Mouse (Mus musculus) frontal cortex, postnatal 25 days (tissue): ENCODE measurements around the gene Mllt3.
"Not testable (repeated sequence)": the region's sequence is repeated elsewhere in the genome, so short reads cannot be mapped to it uniquely, and the experiment has no call there.

Source experiments
- DNase-seq, 2 experiments: peaks; one replicate each; pipeline ENCODE4 v3.0.0; 2022; ENCODE audit warnings: low spot score in 2 of 2

Mllt3 gene

GRCm38 (mm10) chr4:88012774-88013173 is 20.4 kb downstream of the Mllt3 start:
- no peak for DNase-seq

DNA sequence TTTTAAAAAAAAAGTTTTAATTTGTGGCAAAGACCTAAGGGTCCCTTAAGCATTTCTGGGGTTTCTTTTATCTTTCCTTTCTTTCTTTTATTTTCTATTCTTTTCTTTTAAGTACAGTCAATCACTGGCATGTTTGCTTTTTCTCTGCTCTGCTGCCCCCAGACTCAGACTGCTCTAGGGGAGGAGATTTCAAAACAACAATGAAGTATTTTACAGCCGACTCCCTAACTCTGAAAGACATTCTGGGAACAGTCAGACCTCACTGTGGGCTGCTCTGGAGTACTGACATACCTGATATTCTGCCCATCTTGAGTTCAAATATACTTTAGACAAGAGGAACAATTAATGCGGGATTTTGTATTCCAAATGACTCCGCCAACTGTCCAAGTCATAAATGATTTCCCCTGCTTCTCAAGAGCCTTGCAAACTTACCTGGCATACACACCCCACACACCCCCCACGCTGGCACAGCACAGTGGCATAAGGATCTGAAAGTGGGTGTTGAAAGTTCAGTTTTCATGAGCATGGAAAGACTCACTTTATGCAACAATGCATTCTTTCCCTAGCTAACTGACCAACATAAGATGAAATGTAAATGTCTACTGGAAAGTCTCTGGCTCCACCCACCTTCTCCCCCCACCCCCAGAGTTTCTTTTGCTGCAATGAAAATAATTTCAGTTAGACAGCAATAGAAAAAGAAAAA is 21.1 kb downstream of the Mllt3 start:
- no peak for DNase-seq

DNA sequence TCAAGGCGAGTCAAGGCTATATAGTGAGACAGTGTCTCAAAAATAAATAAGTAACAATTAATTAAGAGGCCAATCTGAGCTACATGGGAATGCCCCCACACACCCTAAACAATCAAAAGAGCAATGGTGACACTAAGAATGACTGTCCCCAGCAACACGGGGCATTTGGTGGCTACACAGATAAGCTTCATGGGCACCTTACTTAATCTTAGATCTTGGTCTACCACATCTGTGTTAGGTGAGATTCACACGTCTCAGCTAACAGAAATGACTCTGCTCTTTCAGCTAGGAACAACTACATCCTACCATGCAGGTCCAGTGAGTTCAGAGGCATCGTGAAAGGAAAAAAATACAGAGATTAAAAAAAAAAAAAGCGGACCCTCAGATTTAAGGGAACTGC is 22.7 kb downstream of the Mllt3 start:
- no peak for DNase-seq

GRCm38 (mm10) chr4:88005801-88006200 is 27.4 kb downstream of the Mllt3 start:
- DNase-seq, result no peak

GRCm38 (mm10) chr4:88003159-88003948 is 29.8 kb downstream of the Mllt3 start:
- no peak for DNase-seq

- DNase-seq, result no peak
Measured at GRCm38 (mm10) chr4:87991710-87992109, 41.5 kb downstream of the Mllt3 start.

GRCm38 (mm10) chr4:87990940-87991339 is 42.2 kb downstream of the Mllt3 start:
- DNase-seq, result no peak

DNA sequence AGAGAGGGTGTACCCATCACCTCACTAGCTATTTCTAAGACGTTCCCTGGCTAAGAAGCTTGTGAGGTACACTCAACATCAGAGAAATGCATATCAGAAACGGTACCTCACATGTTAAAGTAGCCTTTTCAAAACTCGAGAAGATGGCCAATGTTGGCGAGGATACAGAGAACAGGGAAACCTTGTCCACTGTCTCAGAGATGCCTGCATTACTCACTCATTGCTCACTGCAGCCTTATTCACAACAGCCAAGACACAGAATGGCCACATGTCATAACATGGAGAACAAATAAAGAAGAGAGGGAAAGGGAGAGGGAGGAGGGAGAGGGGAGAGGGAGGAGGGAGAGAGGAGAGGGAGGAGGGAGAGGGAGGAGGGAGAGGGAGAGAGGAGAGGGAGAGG is 47.9 kb downstream of the Mllt3 start:
- DNase-seq, result no peak

- DNase-seq, result no peak
Measured at GRCm38 (mm10) chr4:87984589-87984988, 48.6 kb downstream of the Mllt3 start.

GRCm38 (mm10) chr4:87984091-87984490 is 49.1 kb downstream of the Mllt3 start:
- DNase-seq, result no peak

GRCm38 (mm10) chr4:87982578-87982977 is 50.6 kb downstream of the Mllt3 start:
- DNase-seq, result no peak

DNA sequence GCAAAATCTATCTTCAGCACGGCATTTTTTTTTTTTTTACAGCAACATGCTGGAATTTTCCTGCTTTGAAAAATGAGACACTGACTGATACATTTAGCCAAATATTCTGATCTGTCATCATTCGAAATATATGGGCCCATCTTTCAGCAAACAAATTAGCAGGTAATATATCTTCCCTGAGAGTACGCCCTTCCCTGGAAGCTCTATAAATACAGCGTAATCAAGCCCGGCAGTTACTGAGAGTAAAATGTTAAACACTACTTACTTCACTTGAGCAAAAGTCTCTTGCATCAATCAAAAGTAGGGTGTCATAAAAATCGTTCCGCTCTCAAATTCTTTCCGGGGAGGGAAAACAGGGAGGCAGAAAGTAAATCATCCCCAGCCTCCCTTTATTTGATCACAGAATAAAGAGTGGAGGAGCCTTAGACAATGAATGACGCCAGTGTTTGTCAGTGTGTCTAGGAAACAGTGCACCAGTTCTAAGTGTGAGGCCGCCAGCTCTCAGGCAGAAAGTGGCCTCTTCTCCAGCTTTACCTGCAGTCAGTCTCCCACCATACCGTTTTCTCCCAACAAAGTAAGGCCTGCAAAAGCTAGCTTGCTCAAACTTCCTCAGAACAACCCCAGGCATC is 55.2 kb downstream of the Mllt3 start:
- DNase-seq, result no peak

DNA sequence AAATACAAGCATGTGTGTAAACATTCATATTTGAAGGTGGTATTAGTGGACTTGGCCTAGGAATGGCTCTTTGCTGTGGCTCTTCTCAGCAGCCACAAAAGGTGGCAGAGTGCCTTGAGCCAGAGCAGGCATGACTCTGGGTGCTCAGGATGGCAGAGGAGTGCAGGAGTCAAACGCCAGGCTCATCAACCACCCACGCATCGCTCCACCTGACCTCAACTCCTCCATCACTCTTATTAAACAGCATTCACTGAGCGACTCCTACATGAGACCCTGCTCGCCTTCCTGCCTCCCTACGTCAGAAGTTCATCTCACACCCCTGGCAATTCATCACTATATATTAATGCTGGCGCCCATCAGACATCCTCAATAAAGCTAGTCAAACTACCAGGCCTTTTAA is 67.3 kb downstream of the Mllt3 start:
- no peak for DNase-seq

- not testable (repeated sequence) for DNase-seq
Measured at GRCm38 (mm10) chr4:87964890-87965289, 68.3 kb downstream of the Mllt3 start.

- no peak for DNase-seq
Measured at GRCm38 (mm10) chr4:87963773-87964076, 69.4 kb downstream of the Mllt3 start.

- no peak for DNase-seq
Measured at GRCm38 (mm10) chr4:87963055-87963772, 70.0 kb downstream of the Mllt3 start.

GRCm38 (mm10) chr4:87961872-87962271 is 71.3 kb downstream of the Mllt3 start:
- no peak for DNase-seq

DNA sequence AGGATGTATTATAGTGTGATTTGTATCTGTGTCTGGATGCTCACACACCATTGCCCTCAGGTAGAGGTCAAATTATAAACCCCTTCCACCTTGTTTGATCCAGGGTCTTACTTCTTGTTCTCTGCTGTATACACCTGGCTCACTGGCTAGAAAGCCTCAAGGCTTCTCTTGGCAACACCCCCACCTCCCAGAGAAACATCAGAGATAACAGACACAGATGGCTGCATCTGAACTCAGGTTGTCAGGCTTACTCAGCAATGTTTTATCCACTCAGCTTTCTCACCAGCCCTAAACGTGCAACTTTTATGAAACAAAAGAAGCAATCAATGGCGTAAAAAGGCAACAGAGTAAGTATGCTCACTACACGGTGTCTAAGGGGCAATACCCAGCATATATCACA is 75.3 kb downstream of the Mllt3 start:
- DNase-seq, result no peak

- no peak for DNase-seq
Measured at GRCm38 (mm10) chr4:87957198-87957597, 76.0 kb downstream of the Mllt3 start.

DNA sequence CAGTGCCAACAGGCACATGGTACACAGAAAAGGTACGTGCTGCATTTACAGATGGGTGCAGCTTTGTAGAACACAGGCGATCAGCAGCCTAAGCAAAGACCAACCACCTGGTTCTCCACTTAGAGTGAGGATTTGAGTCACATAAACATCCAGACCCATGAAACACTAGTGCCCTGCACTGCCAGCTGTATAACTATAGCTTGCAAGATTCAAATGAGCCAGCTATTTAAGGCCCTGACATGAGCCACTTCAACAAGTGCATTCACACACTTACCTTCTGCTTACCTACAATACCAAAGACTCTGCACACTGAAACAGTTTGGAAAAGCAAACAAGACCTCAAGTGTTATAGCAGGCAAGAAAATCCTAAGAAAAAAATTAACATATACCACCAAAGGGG is 78.0 kb downstream of the Mllt3 start:
- DNase-seq, result no peak

DNA sequence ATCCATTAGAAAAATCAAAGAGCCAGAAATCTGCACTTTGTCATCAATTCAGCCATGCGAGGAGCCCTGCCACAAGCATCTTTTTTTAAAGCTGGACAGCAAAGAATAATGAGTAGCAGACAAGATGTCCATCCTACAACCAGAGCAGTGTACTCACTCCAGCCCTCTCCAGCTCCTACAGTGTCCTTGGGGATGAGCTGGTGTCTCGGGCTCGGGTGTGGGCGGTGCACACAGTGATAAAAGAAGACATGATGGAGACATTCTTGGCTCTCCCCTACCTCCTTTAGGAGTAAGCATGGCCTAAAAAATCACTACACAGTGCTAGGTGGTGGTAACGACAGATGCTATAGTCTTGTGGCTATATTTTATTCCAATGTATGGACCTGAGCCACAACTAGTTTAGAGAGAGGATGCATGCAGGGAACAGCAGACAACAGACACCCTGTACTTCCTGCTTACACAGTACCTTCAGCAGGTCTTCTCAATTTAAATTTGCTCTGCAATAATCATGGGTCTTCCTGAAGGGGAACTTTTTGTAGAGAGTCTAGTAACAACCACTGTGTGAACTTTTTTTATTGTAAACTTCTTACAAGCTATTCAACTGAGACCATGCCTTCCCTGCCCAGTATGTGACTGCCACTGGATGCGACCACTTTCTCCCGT is 78.6 kb downstream of the Mllt3 start:
- peak in 1 of 2 experiments; percentile 40 for DNase-seq

DNA sequence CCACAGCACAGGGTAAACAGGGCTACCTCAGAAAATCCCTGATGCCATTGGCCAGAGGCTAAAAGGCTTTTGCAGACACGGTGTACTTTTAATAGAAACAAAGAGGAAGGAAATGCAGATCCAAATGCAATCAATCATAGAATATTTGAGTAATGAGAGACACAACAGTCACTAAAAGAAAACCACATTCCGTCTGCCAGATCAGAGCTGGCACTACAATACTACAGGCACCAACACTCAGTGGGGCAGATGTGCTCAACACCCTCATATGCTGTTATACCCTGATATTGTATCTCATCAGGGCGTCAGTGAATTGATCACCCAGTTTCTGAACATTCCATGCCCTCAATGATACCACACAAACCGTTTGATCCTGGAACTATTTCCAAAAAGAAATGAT is 79.4 kb downstream of the Mllt3 start:
- no peak for DNase-seq
